Mouse (Mus musculus): ENCODE data around the gene Gm17428.

- TF ChIP-seq CTCF (IDR thresholded peaks at IDR 0.05) (no peak), EP300 (IDR thresholded peaks at IDR 0.05) (no peak)
Observed at GRCm38 (mm10) chr14:55014591-55014990, 37.9 kb downstream of the Gm17428 start.
